Mouse (Mus musculus): Measurements from ENCODE around the gene Mink1.

DNA sequence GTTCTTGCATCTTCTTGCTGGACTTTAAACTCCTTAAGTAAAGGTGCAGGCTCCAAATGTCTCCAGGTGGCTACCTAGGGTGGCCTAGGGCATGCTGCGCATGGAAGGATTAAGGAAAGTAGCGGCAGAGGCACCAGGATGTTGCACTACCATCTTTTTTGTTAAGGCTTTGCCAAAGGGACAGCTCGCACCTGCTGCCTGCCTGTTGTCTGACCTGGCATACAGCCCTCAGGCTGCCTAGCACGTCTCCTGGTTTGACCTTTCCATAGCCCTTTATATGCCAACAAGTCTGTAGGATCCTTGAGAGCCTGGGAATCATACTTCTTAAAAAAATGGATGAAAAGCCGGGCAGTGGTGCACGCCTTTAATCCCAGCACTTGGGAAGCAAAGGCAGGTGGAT, 80.4 kb downstream of the Mink1 start:
- TF ChIP-seq CTCF (IDR thresholded peaks at IDR 0.05; ENCODE audit: low read depth) (no peak), EP300 (optimal IDR thresholded peaks at IDR 0.05) (no peak)
